Mouse (Mus musculus): ENCODE measurements around the gene Arhgap15. TPM values are rescaled to one million over a fixed set of nuclear protein-coding genes. Genes with fewer than 3 reads are reported as not detected.

The Arhgap15 gene
- polyA plus RNA-seq, 1 experiment: 4.8 TPM

- 32% methylated on average over 7 of the region's 7 CpGs for WGBS
- Histone ChIP-seq H3K4me3 (ENCODE audit: extremely low read depth, insufficient read depth, insufficient read length) (no peak overlapping the region), H3K4me1 (ENCODE audit: control insufficient read depth, insufficient read depth, insufficient read length) (no peaks in the 10 kb centered on the region), H3K27me3 (ENCODE audit: control insufficient read depth, insufficient read depth, low read length) (no peaks in the 10 kb centered on the region), H3K27ac (ENCODE audit: insufficient read depth, low read length) (no peak overlapping the region), H3K36me3 (ENCODE audit: control insufficient read depth, insufficient read depth, low read length) (no peaks in the 10 kb centered on the region)
- TF ChIP-seq POLR2A (IDR thresholded peaks at IDR 0.05; ENCODE audit: low read depth, low read length): no peak
- TF ChIP-seq CTCF (IDR thresholded peaks at IDR 0.05; ENCODE audit: extremely low read depth, insufficient read depth, insufficient read length, insufficient replicate concordance): peak; percentile 60; the same call in 1 of the 2 replicates
- peak; percentile 32 to 61 for DNase-seq (ENCODE audit: low read depth in 1 of 2, low spot score in 2 of 2)
Measured at GRCm38 (mm10) chr2:43902403-43902973, 153.9 kb downstream of the Arhgap15 start.

GRCm38 (mm10) chr2:43907496-43907895, 158.9 kb downstream of the Arhgap15 start:
- H3K27ac ChIP-seq (ENCODE audit: insufficient read depth, low read length): no peak overlapping the region
- H3K4me1 ChIP-seq (ENCODE audit: control insufficient read depth, insufficient read depth, insufficient read length): no peaks in the 10 kb centered on the region
- no peak overlapping the region for H3K4me3 ChIP-seq (ENCODE audit: extremely low read depth, insufficient read depth, insufficient read length)
- no peaks in the 10 kb centered on the region for H3K36me3 ChIP-seq (ENCODE audit: control insufficient read depth, insufficient read depth, low read length)
- WGBS: 89% methylated on average over 5 of the region's 5 CpGs
- DNase-seq (ENCODE audit: low read depth in 1 of 2, low spot score in 2 of 2): no peak
- no peaks in the 10 kb centered on the region for H3K27me3 ChIP-seq (ENCODE audit: control insufficient read depth, insufficient read depth, low read length)
- TF ChIP-seq CTCF (IDR thresholded peaks at IDR 0.05; ENCODE audit: extremely low read depth, insufficient read depth, insufficient read length, insufficient replicate concordance): no peak
- TF ChIP-seq POLR2A (IDR thresholded peaks at IDR 0.05; ENCODE audit: low read depth, low read length): no peak

- H3K4me1 ChIP-seq (ENCODE audit: control insufficient read depth, insufficient read depth, insufficient read length): no peaks in the 10 kb centered on the region
- no peaks in the 10 kb centered on the region for H3K36me3 ChIP-seq (ENCODE audit: control insufficient read depth, insufficient read depth, low read length)
- no peak for DNase-seq (ENCODE audit: low read depth in 1 of 2, low spot score in 2 of 2)
- no peak overlapping the region for H3K4me3 ChIP-seq (ENCODE audit: extremely low read depth, insufficient read depth, insufficient read length)
- no peak for TF ChIP-seq POLR2A (IDR thresholded peaks at IDR 0.05; ENCODE audit: low read depth, low read length)
- no peak for TF ChIP-seq CTCF (IDR thresholded peaks at IDR 0.05; ENCODE audit: extremely low read depth, insufficient read depth, insufficient read length, insufficient replicate concordance)
- no peak overlapping the region for H3K27ac ChIP-seq (ENCODE audit: insufficient read depth, low read length)
- 90% methylated on average over 6 of the region's 6 CpGs for WGBS
- no peaks in the 10 kb centered on the region for H3K27me3 ChIP-seq (ENCODE audit: control insufficient read depth, insufficient read depth, low read length)
Measured at GRCm38 (mm10) chr2:43914104-43914503, 165.5 kb downstream of the Arhgap15 start.

- 95% methylated on average over 5 of the region's 5 CpGs for WGBS
Measured at GRCm38 (mm10) chr2:43923863-43924340, 175.3 kb downstream of the Arhgap15 start.

GRCm38 (mm10) chr2:43931687-43932086, 183.1 kb downstream of the Arhgap15 start:
- Histone ChIP-seq H3K4me1 (ENCODE audit: control insufficient read depth, insufficient read depth, insufficient read length) (no peaks in the 10 kb centered on the region), H3K4me3 (ENCODE audit: extremely low read depth, insufficient read depth, insufficient read length) (no peak overlapping the region), H3K27me3 (ENCODE audit: control insufficient read depth, insufficient read depth, low read length) (no peaks in the 10 kb centered on the region), H3K27ac (ENCODE audit: insufficient read depth, low read length) (no peak overlapping the region), H3K36me3 (ENCODE audit: control insufficient read depth, insufficient read depth, low read length) (peaks cover 3% of the 10 kb centered on the region; the same call in 1 of the 2 replicates)
- no peak for DNase-seq (ENCODE audit: low read depth in 1 of 2, low spot score in 2 of 2)
- TF ChIP-seq CTCF (IDR thresholded peaks at IDR 0.05; ENCODE audit: extremely low read depth, insufficient read depth, insufficient read length, insufficient replicate concordance) (no peak), POLR2A (IDR thresholded peaks at IDR 0.05; ENCODE audit: low read depth, low read length) (no peak)
- WGBS: 90% methylated on average over 3 of the region's 3 CpGs

More at GRCm38 (mm10) chr2:43923863-43924340, 175.3 kb downstream of the Arhgap15 start:
- no peak overlapping the region for H3K27ac ChIP-seq (ENCODE audit: insufficient read depth, low read length)
- H3K4me1 ChIP-seq (ENCODE audit: control insufficient read depth, insufficient read depth, insufficient read length): no peaks in the 10 kb centered on the region
- TF ChIP-seq POLR2A (IDR thresholded peaks at IDR 0.05; ENCODE audit: low read depth, low read length): no peak
- no peak for TF ChIP-seq CTCF (IDR thresholded peaks at IDR 0.05; ENCODE audit: extremely low read depth, insufficient read depth, insufficient read length, insufficient replicate concordance)
- no peak for DNase-seq (ENCODE audit: low read depth in 1 of 2, low spot score in 2 of 2)
- no peaks in the 10 kb centered on the region for H3K27me3 ChIP-seq (ENCODE audit: control insufficient read depth, insufficient read depth, low read length)
- peaks cover 2% of the 10 kb centered on the region; the same call in 1 of the 2 replicates for H3K36me3 ChIP-seq (ENCODE audit: control insufficient read depth, insufficient read depth, low read length)
- no peak overlapping the region for H3K4me3 ChIP-seq (ENCODE audit: extremely low read depth, insufficient read depth, insufficient read length)

GRCm38 (mm10) chr2:43939196-43939595, 190.6 kb downstream of the Arhgap15 start:
- no peaks in the 10 kb centered on the region for H3K36me3 ChIP-seq (ENCODE audit: control insufficient read depth, insufficient read depth, low read length)
- H3K27me3 ChIP-seq (ENCODE audit: control insufficient read depth, insufficient read depth, low read length): no peaks in the 10 kb centered on the region
- TF ChIP-seq CTCF (IDR thresholded peaks at IDR 0.05; ENCODE audit: extremely low read depth, insufficient read depth, insufficient read length, insufficient replicate concordance) (no peak), POLR2A (IDR thresholded peaks at IDR 0.05; ENCODE audit: low read depth, low read length) (no peak)
- no peak for DNase-seq (ENCODE audit: low read depth in 1 of 2, low spot score in 2 of 2)
- no peak overlapping the region for H3K4me3 ChIP-seq (ENCODE audit: extremely low read depth, insufficient read depth, insufficient read length)
- WGBS: 98% methylated on average over 5 of the region's 5 CpGs
- H3K27ac ChIP-seq (ENCODE audit: insufficient read depth, low read length): no peak overlapping the region
- H3K4me1 ChIP-seq (ENCODE audit: control insufficient read depth, insufficient read depth, insufficient read length): no peaks in the 10 kb centered on the region

- Histone ChIP-seq H3K36me3 (ENCODE audit: control insufficient read depth, insufficient read depth, low read length) (no peaks in the 10 kb centered on the region; the same call in 1 of the 2 replicates), H3K27ac (ENCODE audit: insufficient read depth, low read length) (no peak overlapping the region)
- no peak for TF ChIP-seq CTCF (IDR thresholded peaks at IDR 0.05; ENCODE audit: extremely low read depth, insufficient read depth, insufficient read length, insufficient replicate concordance)
- no peak for TF ChIP-seq POLR2A (IDR thresholded peaks at IDR 0.05; ENCODE audit: low read depth, low read length)
Measured at GRCm38 (mm10) chr2:43945679-43946078, 197.1 kb downstream of the Arhgap15 start.

More at GRCm38 (mm10) chr2:43945679-43946078, 197.1 kb downstream of the Arhgap15 start:
- no peaks in the 10 kb centered on the region for H3K4me1 ChIP-seq (ENCODE audit: control insufficient read depth, insufficient read depth, insufficient read length)
- no peak overlapping the region for H3K4me3 ChIP-seq (ENCODE audit: extremely low read depth, insufficient read depth, insufficient read length)
- DNase-seq (ENCODE audit: low read depth in 1 of 2, low spot score in 2 of 2): no peak
- WGBS: 86% methylated on average over 2 of the region's 2 CpGs
- no peaks in the 10 kb centered on the region for H3K27me3 ChIP-seq (ENCODE audit: control insufficient read depth, insufficient read depth, low read length)
